Mouse (Mus musculus) erythroblast, embryonic 14.5 days (primary cell): ENCODE measurements around the gene Pogk.

Experiments used
- GATA1 ChIP-seq: IDR thresholded peaks from 2 replicates; pipeline ENCODE4 v1.6.1; 2012; ENCODE audit warnings: low read length, inconsistent platforms, mixed read lengths
- TAL1 ChIP-seq: IDR thresholded peaks from 3 replicates; pipeline ENCODE4 v1.6.1; 2012; ENCODE audit warnings: low read length, inconsistent platforms, mixed read lengths

DNA sequence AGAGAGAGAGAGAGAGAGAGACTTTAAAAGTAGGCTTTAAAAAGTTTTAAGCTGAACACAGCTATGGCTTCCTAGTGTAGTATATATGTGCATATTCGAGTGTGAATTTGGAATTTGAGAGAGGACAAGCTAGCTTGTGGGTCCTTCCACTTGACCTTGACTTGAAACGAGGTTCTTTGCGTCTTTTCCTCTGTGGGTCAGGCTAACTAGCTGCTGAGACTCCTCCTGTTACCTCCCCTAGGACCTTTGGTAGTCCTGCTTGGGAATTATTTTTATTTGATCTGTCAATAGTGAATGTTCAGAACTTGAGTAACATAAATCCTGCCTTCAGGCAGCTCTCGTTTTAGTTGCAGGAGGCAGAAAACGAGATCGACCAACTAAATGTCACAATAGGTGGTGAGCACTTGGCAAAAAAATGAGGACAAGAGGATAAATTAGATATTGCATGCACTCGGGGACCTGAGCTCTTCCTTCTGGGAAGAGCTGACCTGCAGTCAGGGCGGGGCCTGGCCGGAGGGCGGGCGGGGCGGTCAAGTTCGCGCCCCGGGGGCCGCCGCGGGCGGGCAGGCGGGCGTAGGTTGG, 31.1 kb downstream of the Pogk start:
- TF ChIP-seq GATA1 (no peak), TAL1 (no peak)
